Mouse (Mus musculus): ENCODE data around the gene Dnpep. TPM values are rescaled to one million over a fixed set of nuclear protein-coding genes. Genes with fewer than 3 reads are reported as not detected.

The Dnpep gene
- 85.9 TPM for polyA plus RNA-seq (2014; fragmentation: Illumina TruSeq; extraction: RNeasy Lipid Tissue Mini Kit (QIAGEN cat#74804); ENCODE audit: low read depth, low replicate concordance)

DNA sequence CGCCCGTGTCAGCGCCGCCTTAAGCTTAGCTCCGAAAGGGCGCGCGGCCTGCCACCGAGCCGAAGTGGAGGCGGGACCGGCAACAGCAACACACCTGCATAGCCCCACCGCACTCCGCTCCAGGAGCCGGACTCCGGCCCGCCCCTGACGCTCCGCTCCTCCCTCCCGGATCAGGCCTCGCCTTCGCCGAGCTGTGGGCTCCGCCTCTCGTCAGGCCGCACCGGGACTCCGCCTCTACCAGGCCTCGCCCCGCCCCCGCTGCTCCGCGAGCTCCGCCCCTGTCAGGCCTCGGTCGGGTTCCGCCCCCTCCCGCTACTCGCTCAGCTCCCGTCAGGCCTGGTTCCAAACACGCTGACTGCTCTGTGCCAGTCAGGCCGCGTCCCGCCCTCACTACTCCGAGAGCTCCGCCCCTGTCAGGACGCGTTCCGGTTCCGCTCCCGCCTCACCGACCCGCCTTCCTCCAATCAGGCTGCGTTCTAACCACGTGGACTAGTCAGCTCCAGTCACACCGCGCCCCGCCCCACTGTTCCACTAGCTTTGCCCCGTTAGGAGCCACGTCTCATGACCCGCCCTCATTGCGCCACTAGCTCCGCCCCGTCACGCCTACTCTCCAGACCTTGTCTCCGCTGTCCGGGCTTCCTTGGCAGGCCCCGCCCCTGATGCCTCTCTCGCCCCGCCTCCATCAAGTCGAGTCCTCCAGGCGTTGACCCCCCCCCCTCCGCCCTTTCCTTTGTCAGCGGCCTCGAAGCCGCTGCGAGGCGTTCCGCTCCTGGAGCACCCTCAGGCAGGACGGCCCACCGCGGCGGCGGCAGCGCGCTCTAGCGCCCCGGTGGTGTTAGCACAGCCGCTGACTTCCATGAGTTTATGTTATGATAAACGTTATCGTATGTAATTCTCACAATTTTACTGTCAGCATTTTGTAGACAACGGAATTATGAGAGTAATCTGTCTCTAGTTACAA lies at the start of gene Dnpep:
Gene Dnpep, minus strand, starts transcription at position 750 of the 961 bp plus-strand sequence.

DNA sequence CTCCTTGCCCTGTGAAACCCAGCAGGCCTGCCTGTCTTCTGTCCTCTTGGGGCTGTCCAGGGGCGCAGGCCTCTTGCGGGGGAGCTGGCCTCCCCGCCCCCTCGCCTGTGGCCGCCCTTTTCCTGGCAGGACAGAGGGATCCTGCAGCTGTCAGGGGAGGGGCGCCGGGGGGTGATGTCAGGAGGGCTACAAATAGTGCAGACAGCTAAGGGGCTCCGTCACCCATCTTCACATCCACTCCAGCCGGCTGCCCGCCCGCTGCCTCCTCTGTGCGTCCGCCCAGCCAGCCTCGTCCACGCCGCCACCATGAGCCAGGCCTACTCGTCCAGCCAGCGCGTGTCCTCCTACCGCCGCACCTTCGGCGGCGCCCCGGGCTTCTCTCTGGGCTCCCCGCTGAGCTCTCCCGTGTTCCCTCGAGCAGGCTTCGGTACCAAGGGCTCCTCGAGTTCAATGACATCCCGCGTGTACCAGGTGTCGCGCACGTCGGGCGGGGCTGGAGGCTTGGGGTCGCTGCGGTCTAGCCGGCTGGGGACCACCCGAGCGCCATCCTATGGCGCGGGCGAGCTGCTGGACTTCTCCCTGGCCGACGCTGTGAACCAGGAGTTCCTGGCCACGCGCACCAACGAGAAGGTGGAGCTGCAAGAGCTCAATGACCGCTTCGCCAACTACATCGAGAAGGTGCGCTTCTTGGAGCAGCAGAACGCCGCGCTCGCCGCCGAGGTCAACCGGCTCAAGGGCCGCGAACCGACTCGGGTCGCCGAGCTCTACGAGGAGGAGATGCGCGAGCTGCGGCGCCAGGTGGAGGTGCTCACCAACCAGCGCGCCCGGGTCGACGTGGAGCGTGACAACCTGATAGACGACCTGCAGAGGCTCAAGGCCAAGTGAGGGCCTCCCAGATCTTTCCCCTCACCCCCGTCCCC lies 42.6 kb upstream of the Dnpep start, which contains the start of gene Des:
Gene Des, plus strand, starts transcription at position 218 of the 920 bp plus-strand sequence.

DNA sequence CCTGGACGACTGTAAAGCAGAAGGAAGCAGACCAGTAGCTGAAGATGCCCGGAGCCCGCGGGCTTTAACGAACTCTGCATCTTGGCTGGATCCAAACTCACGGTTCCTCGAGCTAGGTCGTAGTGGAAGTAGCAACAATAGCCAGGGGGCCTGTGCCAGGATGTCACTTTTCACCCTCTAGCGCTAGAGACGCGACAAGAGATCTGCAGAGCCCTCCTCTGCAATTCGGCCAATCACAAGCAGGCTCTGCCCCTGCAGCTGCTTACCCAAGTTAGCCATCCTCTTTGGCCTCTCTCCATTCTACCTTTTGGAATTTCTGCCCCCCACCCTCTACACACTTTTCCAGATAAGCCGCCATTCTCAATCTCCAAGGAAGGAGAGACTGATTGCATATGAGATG lies 39.6 kb downstream of the Dnpep start, which contains the start of gene Resp18:
Gene Resp18, minus strand, starts transcription at position 188 of the 400 bp plus-strand sequence.

DNA sequence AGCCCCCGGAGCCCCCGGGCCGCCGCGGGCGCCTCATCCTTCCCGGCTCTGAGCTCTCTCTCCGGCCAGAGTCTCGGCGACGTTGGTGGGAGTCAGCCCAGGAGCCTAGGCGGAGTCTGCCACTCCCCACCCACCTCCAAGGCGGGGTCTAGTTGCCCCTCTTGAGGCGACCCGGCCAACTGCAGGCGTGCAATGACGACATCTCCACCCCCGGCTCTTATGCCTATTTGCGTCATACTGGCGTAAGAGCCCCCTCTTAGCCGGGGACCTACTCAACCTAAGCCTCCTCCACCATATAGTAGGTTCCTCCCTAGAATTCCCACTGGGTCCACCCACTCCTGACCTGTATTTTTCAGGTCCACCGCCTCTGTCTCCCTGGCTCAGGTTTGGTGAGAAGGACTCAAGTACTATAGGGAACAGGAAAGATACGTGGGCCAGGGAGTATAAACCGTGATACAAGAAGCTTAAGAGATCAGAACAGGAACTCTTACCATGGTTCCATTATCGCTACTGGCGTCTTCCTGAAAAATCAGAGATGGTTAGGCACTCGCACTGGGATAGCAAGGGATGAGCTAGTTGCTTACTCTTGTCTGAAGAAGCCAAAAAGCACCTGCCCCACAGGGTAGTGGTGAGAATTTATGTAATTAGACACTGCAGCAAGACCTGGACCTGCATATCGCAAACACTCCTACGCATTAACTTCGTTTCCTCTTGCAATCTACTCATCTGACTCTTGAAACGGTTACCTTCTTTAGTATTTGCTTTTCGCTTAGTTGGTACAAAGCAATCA lies 53.5 kb downstream of the Dnpep start, which contains the start of gene Ptprn:
Gene Ptprn, minus strand, starts transcription at position 412 of the 790 bp plus-strand sequence.

Other genes with a start within 250 kb of the Dnpep start
- 6.0 TPM for gene Nhej1, start 192.8 kb downstream of the Dnpep start, polyA plus RNA-seq (2014; fragmentation: Illumina TruSeq; extraction: RNeasy Lipid Tissue Mini Kit (QIAGEN cat#74804); ENCODE audit: low read depth, low replicate concordance)
- gene Slc23a3, start 184.1 kb downstream of the Dnpep start, polyA plus RNA-seq (2014; fragmentation: Illumina TruSeq; extraction: RNeasy Lipid Tissue Mini Kit (QIAGEN cat#74804); ENCODE audit: low read depth, low replicate concordance) = 0.92 TPM
- gene Cnppd1, start 175.3 kb downstream of the Dnpep start, polyA plus RNA-seq (2014; fragmentation: Illumina TruSeq; extraction: RNeasy Lipid Tissue Mini Kit (QIAGEN cat#74804); ENCODE audit: low read depth, low replicate concordance) = 31.4 TPM
- gene Retreg2, start 175.2 kb downstream of the Dnpep start, polyA plus RNA-seq (2014; fragmentation: Illumina TruSeq; extraction: RNeasy Lipid Tissue Mini Kit (QIAGEN cat#74804); ENCODE audit: low read depth, low replicate concordance) = 22.9 TPM
- gene Zfand2b, start 149.3 kb downstream of the Dnpep start, polyA plus RNA-seq (2014; fragmentation: Illumina TruSeq; extraction: RNeasy Lipid Tissue Mini Kit (QIAGEN cat#74804); ENCODE audit: low read depth, low replicate concordance) = 18.5 TPM
- 19.1 TPM for gene Abcb6, start 137.6 kb downstream of the Dnpep start, polyA plus RNA-seq (2014; fragmentation: Illumina TruSeq; extraction: RNeasy Lipid Tissue Mini Kit (QIAGEN cat#74804); ENCODE audit: low read depth, low replicate concordance)
- 18.6 TPM for gene Ankzf1, start 125.8 kb downstream of the Dnpep start, polyA plus RNA-seq (2014; fragmentation: Illumina TruSeq; extraction: RNeasy Lipid Tissue Mini Kit (QIAGEN cat#74804); ENCODE audit: low read depth, low replicate concordance)
- 60.8 TPM for gene Atg9a, start 125.8 kb downstream of the Dnpep start, polyA plus RNA-seq (2014; fragmentation: Illumina TruSeq; extraction: RNeasy Lipid Tissue Mini Kit (QIAGEN cat#74804); ENCODE audit: low read depth, low replicate concordance)
- 3.8 TPM for gene Glb1l, start 107.2 kb downstream of the Dnpep start, polyA plus RNA-seq (2014; fragmentation: Illumina TruSeq; extraction: RNeasy Lipid Tissue Mini Kit (QIAGEN cat#74804); ENCODE audit: low read depth, low replicate concordance)
- gene Stk16, start 107.2 kb downstream of the Dnpep start, polyA plus RNA-seq (2014; fragmentation: Illumina TruSeq; extraction: RNeasy Lipid Tissue Mini Kit (QIAGEN cat#74804); ENCODE audit: low read depth, low replicate concordance) = 57.6 TPM
- 524 TPM for gene Tuba4a, start 98.1 kb downstream of the Dnpep start, polyA plus RNA-seq (2014; fragmentation: Illumina TruSeq; extraction: RNeasy Lipid Tissue Mini Kit (QIAGEN cat#74804); ENCODE audit: low read depth, low replicate concordance)
- not detected for gene A630095N17Rik, start 85.9 kb downstream of the Dnpep start, polyA plus RNA-seq (2014; fragmentation: Illumina TruSeq; extraction: RNeasy Lipid Tissue Mini Kit (QIAGEN cat#74804); ENCODE audit: low read depth, low replicate concordance)
- 138 TPM for gene Dnajb2, start 81.6 kb downstream of the Dnpep start, polyA plus RNA-seq (2014; fragmentation: Illumina TruSeq; extraction: RNeasy Lipid Tissue Mini Kit (QIAGEN cat#74804); ENCODE audit: low read depth, low replicate concordance)
- 1.8 TPM for gene Ptprn, start 53.5 kb downstream of the Dnpep start, polyA plus RNA-seq (2014; fragmentation: Illumina TruSeq; extraction: RNeasy Lipid Tissue Mini Kit (QIAGEN cat#74804); ENCODE audit: low read depth, low replicate concordance)
- gene Resp18, start 39.6 kb downstream of the Dnpep start, polyA plus RNA-seq (2014; fragmentation: Illumina TruSeq; extraction: RNeasy Lipid Tissue Mini Kit (QIAGEN cat#74804); ENCODE audit: low read depth, low replicate concordance) = not detected
- gene Des, start 42.3 kb upstream of the Dnpep start, polyA plus RNA-seq (2014; fragmentation: Illumina TruSeq; extraction: RNeasy Lipid Tissue Mini Kit (QIAGEN cat#74804); ENCODE audit: low read depth, low replicate concordance) = 1,259 TPM
- gene Speg, start 57.3 kb upstream of the Dnpep start, polyA plus RNA-seq (2014; fragmentation: Illumina TruSeq; extraction: RNeasy Lipid Tissue Mini Kit (QIAGEN cat#74804); ENCODE audit: low read depth, low replicate concordance) = 125 TPM
- gene Gmppa, start 117.9 kb upstream of the Dnpep start, polyA plus RNA-seq (2014; fragmentation: Illumina TruSeq; extraction: RNeasy Lipid Tissue Mini Kit (QIAGEN cat#74804); ENCODE audit: low read depth, low replicate concordance) = 62.0 TPM
- not detected for gene Asic4, start 132.4 kb upstream of the Dnpep start, polyA plus RNA-seq (2014; fragmentation: Illumina TruSeq; extraction: RNeasy Lipid Tissue Mini Kit (QIAGEN cat#74804); ENCODE audit: low read depth, low replicate concordance)
- gene Chpf, start 161.3 kb upstream of the Dnpep start, polyA plus RNA-seq (2014; fragmentation: Illumina TruSeq; extraction: RNeasy Lipid Tissue Mini Kit (QIAGEN cat#74804); ENCODE audit: low read depth, low replicate concordance) = 18.1 TPM
- gene Tmem198, start 161.5 kb upstream of the Dnpep start, polyA plus RNA-seq (2014; fragmentation: Illumina TruSeq; extraction: RNeasy Lipid Tissue Mini Kit (QIAGEN cat#74804); ENCODE audit: low read depth, low replicate concordance) = 0.55 TPM
- 92.8 TPM for gene Obsl1, start 188.5 kb upstream of the Dnpep start, polyA plus RNA-seq (2014; fragmentation: Illumina TruSeq; extraction: RNeasy Lipid Tissue Mini Kit (QIAGEN cat#74804); ENCODE audit: low read depth, low replicate concordance)
- 6.3 TPM for gene Inha, start 189.1 kb upstream of the Dnpep start, polyA plus RNA-seq (2014; fragmentation: Illumina TruSeq; extraction: RNeasy Lipid Tissue Mini Kit (QIAGEN cat#74804); ENCODE audit: low read depth, low replicate concordance)
- 9.2 TPM for gene Stk11ip, start 203.5 kb upstream of the Dnpep start, polyA plus RNA-seq (2014; fragmentation: Illumina TruSeq; extraction: RNeasy Lipid Tissue Mini Kit (QIAGEN cat#74804); ENCODE audit: low read depth, low replicate concordance)
- gene Slc4a3, start 228.3 kb upstream of the Dnpep start, polyA plus RNA-seq (2014; fragmentation: Illumina TruSeq; extraction: RNeasy Lipid Tissue Mini Kit (QIAGEN cat#74804); ENCODE audit: low read depth, low replicate concordance) = 234 TPM